Mouse (Mus musculus) sigmoid colon, adult 10 weeks (tissue): ENCODE data around the gene Zfp780b. TPM values are rescaled to one million over a fixed set of nuclear protein-coding genes. Genes with fewer than 3 reads are reported as not detected.

Source experiments
- polyA plus RNA-seq: library from polyadenylated mRNA; stranded (reverse); fragments of 350-450 nt; fragmentation: Illumina TruSeq; extraction: RNeasy Lipid Tissue Mini Kit (QIAGEN cat#74804); gene quantifications from one replicate; pipeline ENCODE4 v1.2.3, GENCODE M21; 2014; ENCODE audit warnings: low read depth, low replicate concordance

Gene Zfp780b
- 23.5 TPM for polyA plus RNA-seq

DNA sequence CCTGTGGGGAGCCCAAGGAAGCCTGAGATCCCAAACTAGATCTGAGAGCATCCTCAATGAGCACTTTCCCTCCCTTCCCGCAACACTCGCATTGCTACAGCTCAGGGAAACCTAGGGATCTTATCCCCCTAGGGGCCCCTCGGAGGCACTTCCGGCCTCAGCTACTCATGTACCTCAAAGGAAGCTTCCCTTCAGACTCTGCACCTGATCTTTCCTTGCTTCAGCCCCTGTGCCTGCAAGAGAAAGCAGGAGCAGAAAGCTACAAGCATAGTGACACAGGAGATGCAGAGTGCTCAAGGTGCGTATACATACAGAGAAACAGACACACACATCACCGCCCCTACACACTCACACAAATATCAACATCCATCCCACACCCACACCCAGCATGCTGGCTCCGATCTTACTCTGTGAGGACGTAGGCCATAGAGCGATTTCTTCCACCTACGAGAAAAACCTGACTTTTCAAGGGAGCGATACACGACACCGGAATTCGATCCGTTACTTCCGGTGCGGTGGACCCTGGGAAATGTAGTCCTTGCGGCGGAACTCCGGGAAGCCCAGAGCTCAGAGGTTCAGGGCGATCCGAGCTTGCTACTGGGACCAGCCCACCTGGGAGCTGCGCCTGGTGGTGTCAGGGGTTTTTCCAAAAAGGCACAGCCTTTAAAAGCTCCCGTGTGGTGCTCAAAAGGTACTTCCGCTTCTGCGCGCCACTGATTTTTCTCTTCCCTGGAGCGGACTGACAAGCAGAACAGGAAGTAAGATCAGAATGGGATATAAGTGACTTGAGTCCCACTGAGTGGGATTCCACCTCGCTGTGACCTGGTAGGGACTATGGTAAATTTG, at the start of gene Zfp780b:
Gene Zfp780b (minus strand): TSS at position 489 of the 846 bp plus-strand sequence.

DNA sequence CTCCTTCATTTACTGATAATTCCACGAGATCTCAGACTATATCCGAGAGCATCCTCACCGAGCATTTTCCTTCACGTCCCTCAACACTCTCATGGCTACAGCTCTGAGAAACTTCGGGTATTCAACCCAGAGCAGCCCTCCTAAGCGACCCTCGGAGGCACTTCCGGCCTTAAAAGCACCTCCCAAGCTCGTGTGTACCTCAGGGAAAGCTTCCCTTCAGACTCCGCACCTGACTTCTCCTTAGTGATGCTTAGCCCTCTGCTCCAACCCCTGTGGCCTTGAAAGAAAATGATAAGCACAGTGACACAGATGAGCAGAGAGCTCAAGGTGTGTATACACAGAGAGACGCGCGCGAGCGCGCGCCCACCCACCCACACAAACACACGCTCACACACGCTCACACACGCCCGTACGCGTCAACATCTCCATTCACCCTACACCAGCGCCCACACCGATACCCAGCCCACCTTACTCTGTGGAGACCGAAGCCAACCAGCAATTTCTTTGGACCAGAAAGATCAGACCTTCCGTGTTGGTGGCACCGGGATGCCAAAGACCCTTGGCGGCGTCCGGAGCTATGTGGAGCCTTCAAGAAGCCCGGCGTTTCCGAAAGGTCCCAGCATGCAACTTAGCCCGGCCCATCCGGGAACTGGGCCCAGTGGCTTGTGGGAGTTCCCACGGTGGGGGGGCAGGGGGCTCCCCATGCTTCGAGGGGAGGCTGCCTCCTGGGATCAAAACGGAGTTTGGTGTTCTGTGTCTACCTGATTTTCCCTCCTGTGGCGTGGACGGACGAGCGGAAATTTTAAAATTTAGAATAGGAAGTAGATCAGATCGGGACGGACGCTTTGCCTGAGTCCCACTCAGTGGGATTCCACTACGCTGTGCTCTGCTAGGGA, 34.8 kb upstream of the Zfp780b start, which contains the start of gene Zfp850:
Gene Zfp850 (minus strand): TSS at position 567 of the 896 bp plus-strand sequence.

DNA sequence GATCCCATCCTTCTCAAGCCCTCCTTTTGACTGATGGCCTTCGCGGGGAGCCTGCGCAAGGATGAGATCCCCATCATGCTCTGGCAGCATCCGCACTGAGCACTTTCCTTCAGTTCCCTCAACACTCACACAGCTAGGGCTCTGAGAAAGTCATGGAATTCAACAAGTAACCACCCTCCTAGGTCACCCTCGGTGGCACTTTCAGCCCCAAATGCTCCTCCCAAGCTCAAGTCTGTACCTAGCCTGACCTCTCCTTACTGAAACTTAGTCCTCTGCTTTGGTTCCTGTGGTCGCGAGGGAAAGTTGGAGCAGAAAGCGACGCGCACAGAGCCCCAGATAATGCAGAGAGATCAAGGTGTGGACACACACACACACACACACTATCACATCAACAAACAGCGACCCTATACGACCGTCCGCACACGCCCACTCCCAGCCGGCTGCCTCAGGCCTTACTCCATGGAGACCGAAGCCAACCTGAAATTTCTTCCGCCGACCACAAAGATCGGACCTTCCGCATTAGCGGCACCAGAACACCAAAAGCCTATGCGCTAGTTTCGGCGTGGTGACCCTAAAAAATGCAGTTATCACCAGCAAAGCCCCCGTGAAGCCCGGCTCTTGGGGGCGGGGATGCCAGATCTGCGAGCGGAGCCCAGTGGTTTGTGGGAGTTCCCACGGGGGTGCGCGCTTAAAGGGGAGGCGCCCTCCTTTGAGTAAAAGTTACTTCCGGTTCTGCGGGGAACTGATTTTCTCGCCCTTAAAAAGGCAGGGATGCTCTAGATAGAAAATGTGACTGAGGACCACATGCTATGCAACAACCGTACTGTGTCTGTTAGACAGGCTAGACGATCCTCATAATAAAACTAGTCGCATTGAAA, 49.9 kb downstream of the Zfp780b start, which contains the start of gene Zfp974:
Gene Zfp974 (minus strand): TSS at position 643 of the 878 bp plus-strand sequence.

Other genes starting within 250 kb of the Zfp780b start
- gene Zfp60, start 247.8 kb downstream of the Zfp780b start, polyA plus RNA-seq, result 26.7 TPM
- 23.8 TPM for gene Zfp626, start 172.0 kb downstream of the Zfp780b start, polyA plus RNA-seq
- gene Zfp59, start 140.6 kb downstream of the Zfp780b start, polyA plus RNA-seq, result 14.1 TPM
- gene Zfp607a, start 121.6 kb downstream of the Zfp780b start, polyA plus RNA-seq, result 9.9 TPM
- gene Zfp974, start 49.7 kb downstream of the Zfp780b start, polyA plus RNA-seq, result 23.0 TPM
- 6.7 TPM for gene Zfp850, start 34.9 kb upstream of the Zfp780b start, polyA plus RNA-seq
- 20.4 TPM for gene Psmc4, start 70.9 kb upstream of the Zfp780b start, polyA plus RNA-seq
- 68.4 TPM for gene Fcgbp, start 92.1 kb upstream of the Zfp780b start, polyA plus RNA-seq
- gene 9530053A07Rik, start 150.3 kb upstream of the Zfp780b start, polyA plus RNA-seq, result not detected
- gene Fbl, start 190.5 kb upstream of the Zfp780b start, polyA plus RNA-seq, result 9.5 TPM
- gene Dyrk1b, start 200.3 kb upstream of the Zfp780b start, polyA plus RNA-seq, result 0.35 TPM